Mouse (Mus musculus) bone marrow, adult 2 months (tissue): ENCODE data around the gene Epb41l3. TPM values are rescaled to one million over a fixed set of nuclear protein-coding genes. Genes with fewer than 3 reads are reported as not detected.

ENCODE experiments used
- H3K27ac ChIP-seq: fragments of 200-500 bp; 2 replicates; pipeline ENCODE4 v1.5.1; 2012; ENCODE audit warnings: low read depth, mild to moderate bottlenecking, control low read depth, inconsistent platforms, low read length; ENCODE audit not compliant: control insufficient read depth, poor library complexity, insufficient read depth
- H3K4me1 ChIP-seq: fragments of 200-500 bp; 2 replicates; pipeline ENCODE4 v1.6.1; 2011; ENCODE audit warnings: low read length; ENCODE audit not compliant: control insufficient read depth, insufficient read depth
- H3K4me3 ChIP-seq: fragments of 200-500 bp; replicated peaks from 2 replicates; pipeline ENCODE3; 2011; ENCODE audit warnings: mild to moderate bottlenecking, low read depth, low read length, control low read depth; ENCODE audit not compliant: control insufficient read depth
- CTCF ChIP-seq: fragments of 200-500 bp; IDR thresholded peaks from 2 replicates; pipeline ENCODE4 v1.5.1; 2011; ENCODE audit warnings: low read length, control low read depth; ENCODE audit not compliant: control insufficient read depth, insufficient read depth
- POLR2A ChIP-seq: fragments of 200-500 bp; IDR thresholded peaks from 2 replicates; pipeline ENCODE4 v1.6.1; 2011; ENCODE audit warnings: low read depth, mild to moderate bottlenecking, control low read depth, low read length, borderline replicate concordance; ENCODE audit not compliant: control insufficient read depth
- WGBS: fragments of 180-500 bp; shearing (Covaris S2); methylation state at CpG from one replicate; pipeline ENCODE4 v1.1.7; 2018; 5-methylcytosine and 5-hydroxymethylcytosine counted together
- polyA plus RNA-seq: library from polyadenylated mRNA; stranded (reverse); fragments of >200 nt; gene quantifications from 2 replicates; pipeline ENCODE4 v1.2.4, GENCODE M21; 2011; ENCODE audit warnings: low replicate concordance; ENCODE audit not compliant: missing spikeins, insufficient read depth, insufficient read length

Gene Epb41l3
- polyA plus RNA-seq, 1 experiment = 9.1 TPM

GRCm38 (mm10) chr17:69256441-69256840 is 181.0 kb downstream of the Epb41l3 start:
- no peak for TF ChIP-seq POLR2A
- TF ChIP-seq CTCF = no peak
- Histone ChIP-seq H3K4me1 (no peaks in the 10 kb centered on the region), H3K27ac (no peak overlapping the region), H3K4me3 (no peak overlapping the region)
- 28% methylated on average over 9 of the region's 9 CpGs for WGBS

- H3K4me1 ChIP-seq = no peaks in the 10 kb centered on the region
- no peak overlapping the region for H3K27ac ChIP-seq
- TF ChIP-seq CTCF (no peak), POLR2A (no peak)
- H3K4me3 ChIP-seq = no peak overlapping the region
- WGBS = 63% methylated on average over 15 of the region's 15 CpGs
These were observed 188.5 kb downstream of the Epb41l3 start for GRCm38 (mm10) chr17:69263810-69264565.

- 2% methylated on average over 4 of the region's 4 CpGs for whole genome bisulfite sequencing
- Histone ChIP-seq H3K27ac (no peak overlapping the region), H3K4me1 (no peaks in the 10 kb centered on the region), H3K4me3 (no peak overlapping the region)
- TF ChIP-seq CTCF (no peak), POLR2A (no peak)
These were observed 189.7 kb downstream of the Epb41l3 start for GRCm38 (mm10) chr17:69265171-69265570.

GRCm38 (mm10) chr17:69265759-69266463 is 190.4 kb downstream of the Epb41l3 start:
- Histone ChIP-seq H3K27ac (no peak overlapping the region), H3K4me3 (no peak overlapping the region), H3K4me1 (no peaks in the 10 kb centered on the region)
- WGBS = 7% methylated on average over 17 of the region's 17 CpGs
- TF ChIP-seq CTCF (no peak), POLR2A (no peak)

- no peaks in the 10 kb centered on the region for H3K4me1 ChIP-seq
- no peak overlapping the region for H3K4me3 ChIP-seq
- TF ChIP-seq POLR2A (no peak), CTCF (no peak)
- WGBS = 47% methylated on average over 5 of the region's 5 CpGs
- H3K27ac ChIP-seq = no peak overlapping the region
These were observed 191.5 kb downstream of the Epb41l3 start for GRCm38 (mm10) chr17:69266936-69267335.

- H3K4me3 ChIP-seq = no peak overlapping the region
- no peaks in the 10 kb centered on the region for H3K4me1 ChIP-seq
- WGBS = 78% methylated on average over 6 of the region's 6 CpGs
- no peak for TF ChIP-seq CTCF
- no peak for TF ChIP-seq POLR2A
- no peak overlapping the region for H3K27ac ChIP-seq
These were observed 192.0 kb downstream of the Epb41l3 start for GRCm38 (mm10) chr17:69267526-69267925.

- 67% methylated on average over 5 of the region's 5 CpGs for WGBS
- Histone ChIP-seq H3K27ac (no peak overlapping the region), H3K4me3 (no peak overlapping the region), H3K4me1 (no peaks in the 10 kb centered on the region)
- no peak for TF ChIP-seq CTCF
- no peak for TF ChIP-seq POLR2A
These were observed 201.9 kb downstream of the Epb41l3 start for GRCm38 (mm10) chr17:69277362-69277761.

GRCm38 (mm10) chr17:69284511-69284910 is 209.0 kb downstream of the Epb41l3 start:
- no peak overlapping the region for H3K4me3 ChIP-seq
- H3K27ac ChIP-seq = no peak overlapping the region
- no peaks in the 10 kb centered on the region; the same call in 1 of the 2 replicates for H3K4me1 ChIP-seq
- TF ChIP-seq POLR2A (no peak), CTCF (no peak)
- 85% methylated on average over 13 of the region's 13 CpGs for WGBS

GRCm38 (mm10) chr17:69288130-69288529 is 212.6 kb downstream of the Epb41l3 start:
- H3K27ac ChIP-seq = no peak overlapping the region
- TF ChIP-seq POLR2A = no peak
- TF ChIP-seq CTCF = no peak
- H3K4me1 ChIP-seq = no peaks in the 10 kb centered on the region; the same call in 1 of the 2 replicates
- no peak overlapping the region for H3K4me3 ChIP-seq
- 63% methylated on average over 12 of the region's 12 CpGs for WGBS
